Mouse (Mus musculus) stomach, embryonic 14.5 days (tissue): ENCODE results near the gene Chn2. TPM values are rescaled to one million over a fixed set of nuclear protein-coding genes. Genes with fewer than 3 reads are reported as not detected.

Source experiments
- ATAC-seq: fragments of 200-750 bp; cut with Nextera tagmentation; 2 replicates; pipeline ENCODE4 v1.8.0; 2017; ENCODE audit warnings: low read depth, moderate TSS enrichment; ENCODE audit not compliant: insufficient number of reproducible peaks, insufficient read depth, low FRiP score
- H3K27ac ChIP-seq: fragments of 300-500 bp; sonication (generic); 2 replicates; pipeline ENCODE4 v1.5.1; 2014; ENCODE audit warnings: mild to moderate bottlenecking, low read length, moderate library complexity, mixed read lengths
- H3K27me3 ChIP-seq: fragments of 300-500 bp; sonication (generic); 2 replicates; pipeline ENCODE4 v1.6.1; 2014; ENCODE audit warnings: low read length, control low read depth, mixed read lengths; ENCODE audit not compliant: control insufficient read depth, insufficient read depth
- H3K36me3 ChIP-seq: fragments of 300-500 bp; sonication (generic); 2 replicates; pipeline ENCODE4 v1.6.1; 2014; ENCODE audit warnings: mild to moderate bottlenecking, control low read depth, low read length, moderate library complexity, mixed read lengths; ENCODE audit not compliant: control insufficient read depth, insufficient read depth
- H3K4me1 ChIP-seq: fragments of 300-500 bp; sonication (generic); 2 replicates; pipeline ENCODE4 v1.6.1; 2014; ENCODE audit warnings: low read length, control low read depth, mixed read lengths; ENCODE audit not compliant: control insufficient read depth, insufficient read depth
- H3K4me2 ChIP-seq: fragments of 300-500 bp; sonication (generic); replicated peaks from 2 replicates; pipeline ENCODE4 v1.6.1; 2014; ENCODE audit warnings: low read depth, low read length, control low read depth
- H3K4me3 ChIP-seq: fragments of 300-500 bp; sonication (generic); 2 replicates; pipeline ENCODE4 v1.5.1; 2014; ENCODE audit warnings: low read depth, low read length, control low read depth
- H3K9ac ChIP-seq: fragments of 300-500 bp; sonication (generic); replicated peaks from 2 replicates; pipeline ENCODE4 v1.6.1; 2014; ENCODE audit warnings: low read depth, mild to moderate bottlenecking, control low read depth, low read length, moderate library complexity, mixed read lengths
- H3K9me3 ChIP-seq: fragments of 300-500 bp; sonication (generic); 2 replicates; pipeline ENCODE4 v1.6.1; 2016; ENCODE audit warnings: low read depth, low read length, control low read depth; ENCODE audit not compliant: control insufficient read depth
- WGBS: fragments of 180-500 bp; shearing (Covaris S2); extraction: QIAGEN DNeasy Blood & Tissue Kit; methylation state at CpG from one replicate; pipeline ENCODE4 v1.1.7; 2014; 5-methylcytosine and 5-hydroxymethylcytosine counted together
- polyA plus RNA-seq: library from polyadenylated mRNA; unstranded; fragments of >200 nt; fragmentation: Nextera tagmentation; extraction: Ambion mirVana; gene quantifications from 2 replicates; pipeline ENCODE4 v1.2.1, GENCODE M21; 2014

The Chn2 gene
- polyA plus RNA-seq, 1 experiment from 2014 or later: 19.1 TPM

DNA sequence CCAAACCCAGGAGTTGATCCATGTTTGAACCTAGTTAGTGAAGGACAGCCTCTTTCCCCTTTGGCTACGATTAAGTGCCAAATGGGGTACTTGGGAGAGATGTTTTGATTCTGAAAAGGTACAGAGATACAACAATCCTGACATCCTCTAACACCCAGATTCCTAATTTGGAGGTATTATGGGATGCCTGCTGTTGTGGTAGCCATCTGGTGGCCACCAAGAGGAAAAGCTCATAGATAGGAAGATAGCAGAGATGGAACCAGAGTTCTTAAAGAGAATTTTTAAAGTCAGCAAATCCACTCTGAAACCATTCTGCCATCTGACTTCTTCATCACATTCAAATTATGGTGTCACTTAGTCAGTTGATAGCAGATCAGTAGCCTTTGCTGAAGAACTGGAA, 27.2 kb upstream of the Chn2 start:
- H3K4me3 ChIP-seq: no peak overlapping the region
- no peak overlapping the region for H3K4me2 ChIP-seq
- WGBS: 70% methylated on average over 1 of the region's 1 CpGs
- ATAC-seq: no peak
- no peak overlapping the region for H3K9ac ChIP-seq
- H3K4me1 ChIP-seq: no peaks in the 10 kb centered on the region
- H3K27ac ChIP-seq: no peak overlapping the region
- H3K27me3 ChIP-seq: no peaks in the 10 kb centered on the region
- no peaks in the 10 kb centered on the region for H3K9me3 ChIP-seq
- H3K36me3 ChIP-seq: no peaks in the 10 kb centered on the region

DNA sequence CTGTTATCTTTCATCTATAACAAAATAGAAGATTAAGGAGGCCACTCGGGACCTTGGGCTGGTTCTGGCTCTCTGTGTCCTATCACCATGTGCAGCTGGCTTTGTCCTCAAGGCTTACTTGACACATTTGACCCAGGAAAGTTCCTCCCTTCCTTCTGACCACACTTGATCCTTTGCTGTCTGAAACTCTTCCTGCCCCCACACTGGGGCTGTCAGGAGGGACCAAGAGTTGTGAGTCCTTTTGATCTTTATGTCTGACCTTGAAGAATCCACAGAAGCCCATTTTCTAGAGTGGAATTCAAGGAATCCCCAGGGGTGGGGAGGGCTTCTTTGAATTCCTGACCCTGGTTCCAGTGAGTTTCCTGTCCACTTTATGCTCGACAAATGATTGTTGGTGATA, 21.3 kb upstream of the Chn2 start:
- WGBS: 32% methylated on average over 2 of the region's 2 CpGs
- H3K9me3 ChIP-seq: no peaks in the 10 kb centered on the region
- ATAC-seq: no peak
- no peak overlapping the region for H3K4me2 ChIP-seq
- no peak overlapping the region for H3K4me3 ChIP-seq
- no peaks in the 10 kb centered on the region for H3K27me3 ChIP-seq
- no peaks in the 10 kb centered on the region for H3K4me1 ChIP-seq
- H3K9ac ChIP-seq: no peak overlapping the region
- H3K27ac ChIP-seq: no peak overlapping the region
- no peaks in the 10 kb centered on the region for H3K36me3 ChIP-seq

- Histone ChIP-seq H3K4me2 (no peak overlapping the region), H3K9me3 (no peaks in the 10 kb centered on the region), H3K4me3 (no peak overlapping the region), H3K9ac (no peak overlapping the region), H3K27ac (no peak overlapping the region), H3K36me3 (no peaks in the 10 kb centered on the region), H3K4me1 (no peaks in the 10 kb centered on the region), H3K27me3 (no peaks in the 10 kb centered on the region)
- ATAC-seq: no peak
- 52% methylated on average over 5 of the region's 5 CpGs for WGBS
Observed at GRCm38 (mm10) chr6:54018861-54019260, 20.5 kb upstream of the Chn2 start.

- no peaks in the 10 kb centered on the region for H3K9me3 ChIP-seq
Observed at GRCm38 (mm10) chr6:54021123-54021789, 18.1 kb upstream of the Chn2 start.

GRCm38 (mm10) chr6:54023846-54024245, 15.5 kb upstream of the Chn2 start:
- WGBS: 82% methylated on average over 5 of the region's 5 CpGs
- Histone ChIP-seq H3K9ac (no peak overlapping the region), H3K4me1 (no peaks in the 10 kb centered on the region), H3K9me3 (no peaks in the 10 kb centered on the region), H3K36me3 (no peaks in the 10 kb centered on the region), H3K4me2 (no peak overlapping the region), H3K4me3 (no peak overlapping the region), H3K27ac (no peak overlapping the region), H3K27me3 (no peaks in the 10 kb centered on the region)
- no peak for ATAC-seq

More at GRCm38 (mm10) chr6:54021123-54021789, 18.1 kb upstream of the Chn2 start:
- Histone ChIP-seq H3K27ac (no peak overlapping the region), H3K4me2 (no peak overlapping the region), H3K4me3 (no peak overlapping the region), H3K27me3 (no peaks in the 10 kb centered on the region), H3K9ac (no peak overlapping the region), H3K4me1 (no peaks in the 10 kb centered on the region), H3K36me3 (no peaks in the 10 kb centered on the region)
- ATAC-seq: no peak
- 52% methylated on average over 15 of the region's 15 CpGs for WGBS

- no peak for ATAC-seq
- WGBS: 59% methylated on average over 1 of the region's 1 CpGs
- Histone ChIP-seq H3K9me3 (peaks cover 3% of the 10 kb centered on the region; the same call in 1 of the 2 replicates), H3K27ac (no peak overlapping the region), H3K4me1 (no peaks in the 10 kb centered on the region), H3K4me3 (no peak overlapping the region), H3K27me3 (no peaks in the 10 kb centered on the region), H3K4me2 (no peak overlapping the region), H3K9ac (no peak overlapping the region), H3K36me3 (no peaks in the 10 kb centered on the region)
Observed at GRCm38 (mm10) chr6:54028706-54029105, 10.6 kb upstream of the Chn2 start.

- no peak overlapping the region for H3K27ac ChIP-seq
- no peak overlapping the region for H3K4me3 ChIP-seq
- no peaks in the 10 kb centered on the region for H3K4me1 ChIP-seq
- peaks cover 3% of the 10 kb centered on the region; the same call in 1 of the 2 replicates for H3K9me3 ChIP-seq
- H3K27me3 ChIP-seq: no peaks in the 10 kb centered on the region
- no peak for ATAC-seq
- no peaks in the 10 kb centered on the region for H3K36me3 ChIP-seq
- H3K9ac ChIP-seq: no peak overlapping the region
- H3K4me2 ChIP-seq: no peak overlapping the region
Observed at GRCm38 (mm10) chr6:54030351-54030750, 9.0 kb upstream of the Chn2 start.

- Histone ChIP-seq H3K27me3 (no peaks in the 10 kb centered on the region), H3K4me3 (no peak overlapping the region), H3K36me3 (no peaks in the 10 kb centered on the region), H3K9me3 (peaks cover 3% of the 10 kb centered on the region; the same call in 1 of the 2 replicates), H3K4me1 (no peaks in the 10 kb centered on the region), H3K4me2 (no peak overlapping the region), H3K27ac (no peak overlapping the region), H3K9ac (no peak overlapping the region)
- WGBS: 65% methylated on average over 3 of the region's 3 CpGs
- no peak for ATAC-seq
Observed at GRCm38 (mm10) chr6:54030776-54031175, 8.6 kb upstream of the Chn2 start.

DNA sequence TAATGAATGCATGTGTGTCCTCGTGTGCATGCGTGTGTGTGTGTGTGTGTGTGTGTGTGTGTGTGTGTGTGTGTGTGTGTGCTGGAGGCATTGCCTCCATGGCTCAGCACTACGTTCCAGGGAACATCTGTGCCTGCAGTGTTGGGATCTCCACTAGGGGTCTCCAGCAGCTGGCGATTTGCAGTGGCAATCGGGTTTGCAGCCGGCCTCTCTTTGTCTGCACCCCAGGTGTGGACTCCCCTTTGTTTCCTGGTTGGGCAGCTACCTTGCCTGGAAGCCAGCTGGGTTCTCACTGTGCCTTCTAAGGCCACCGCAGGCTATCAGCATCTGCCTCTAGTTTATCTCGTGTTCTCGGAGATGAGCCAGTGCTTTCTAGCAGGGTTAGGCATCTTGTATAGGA, 4.9 kb upstream of the Chn2 start:
- ATAC-seq: peak; percentile 75; the same call in 1 of the 2 replicates
- Histone ChIP-seq H3K4me2 (peak overlapping the region; percentile 27), H3K9me3 (peaks cover 3% of the 10 kb centered on the region; the same call in 1 of the 2 replicates), H3K9ac (no peak overlapping the region; the same call in 1 of the 2 replicates), H3K4me3 (no peak overlapping the region), H3K27ac (no peak overlapping the region), H3K4me1 (peaks cover 4% of the 10 kb centered on the region; the same call in 1 of the 2 replicates), H3K27me3 (no peaks in the 10 kb centered on the region), H3K36me3 (no peaks in the 10 kb centered on the region)
- WGBS: 2% methylated on average over 9 of the region's 9 CpGs
